Mouse (Mus musculus): ENCODE results near the gene Sync.

Sync gene

GRCm38 (mm10) chr4:129304306-129304705 lies 16.9 kb downstream of the Sync start:
- DNase-seq (ENCODE audit: low spot score in 2 of 2), result no peak

- no peak for DNase-seq (ENCODE audit: low spot score in 2 of 2)
These were observed 20.5 kb downstream of the Sync start for GRCm38 (mm10) chr4:129307936-129308335.

- no peak for DNase-seq (ENCODE audit: low spot score in 2 of 2)
These were observed 26.5 kb downstream of the Sync start for GRCm38 (mm10) chr4:129313886-129314285.

- no peak for DNase-seq (ENCODE audit: low spot score in 2 of 2)
These were observed 33.5 kb downstream of the Sync start for GRCm38 (mm10) chr4:129320876-129321275.

- DNase-seq (ENCODE audit: low spot score in 2 of 2), result no peak
These were observed 34.6 kb downstream of the Sync start for GRCm38 (mm10) chr4:129322042-129322441.

GRCm38 (mm10) chr4:129323491-129323890 lies 36.1 kb downstream of the Sync start:
- DNase-seq (ENCODE audit: low spot score in 2 of 2), result no peak

- DNase-seq (ENCODE audit: low spot score in 2 of 2), result no peak
These were observed 37.3 kb downstream of the Sync start for GRCm38 (mm10) chr4:129324756-129325155.

- no peak for DNase-seq (ENCODE audit: low spot score in 2 of 2)
These were observed 38.8 kb downstream of the Sync start for GRCm38 (mm10) chr4:129326191-129326590.

- no peak for DNase-seq (ENCODE audit: low spot score in 2 of 2)
These were observed 45.4 kb downstream of the Sync start for GRCm38 (mm10) chr4:129332846-129333245.

- no peak for DNase-seq (ENCODE audit: low spot score in 2 of 2)
These were observed 47.3 kb downstream of the Sync start for GRCm38 (mm10) chr4:129334677-129335215.

- DNase-seq (ENCODE audit: low spot score in 2 of 2), result peak; percentile 92 to 98
These were observed 48.0 kb downstream of the Sync start, which contains the start of the genes Rbbp4 and Zbtb8os for GRCm38 (mm10) chr4:129335216-129336074. Rbbp4 (minus strand) TSS chr4:129335370. Zbtb8os (plus strand) TSS chr4:129335695.

- no peak for DNase-seq (ENCODE audit: low spot score in 2 of 2)
These were observed 48.9 kb downstream of the Sync start for GRCm38 (mm10) chr4:129336291-129336690.

- no peak for DNase-seq (ENCODE audit: low spot score in 2 of 2)
These were observed 52.3 kb downstream of the Sync start for GRCm38 (mm10) chr4:129339743-129340142.

GRCm38 (mm10) chr4:129341888-129342287 lies 54.5 kb downstream of the Sync start:
- no peak for DNase-seq (ENCODE audit: low spot score in 2 of 2)

GRCm38 (mm10) chr4:129342705-129343104 lies 55.3 kb downstream of the Sync start:
- DNase-seq (ENCODE audit: low spot score in 2 of 2), result no peak

- DNase-seq (ENCODE audit: low spot score in 2 of 2), result no peak
These were observed 59.2 kb downstream of the Sync start for GRCm38 (mm10) chr4:129346481-129347154.

GRCm38 (mm10) chr4:129350644-129351043 lies 63.2 kb downstream of the Sync start:
- peak; percentile 63 to 90 for DNase-seq (ENCODE audit: low spot score in 2 of 2)

- DNase-seq (ENCODE audit: low spot score in 2 of 2), result no peak
These were observed 63.7 kb downstream of the Sync start for GRCm38 (mm10) chr4:129351111-129351510.

- no peak for DNase-seq (ENCODE audit: low spot score in 2 of 2)
These were observed 65.8 kb downstream of the Sync start for GRCm38 (mm10) chr4:129353176-129353575.

- peak in 1 of 2 experiments; percentile 40 for DNase-seq (ENCODE audit: low spot score in 2 of 2)
These were observed 66.8 kb downstream of the Sync start for GRCm38 (mm10) chr4:129354236-129354635.

- DNase-seq (ENCODE audit: low spot score in 2 of 2), result no peak
These were observed 70.3 kb downstream of the Sync start for GRCm38 (mm10) chr4:129357613-129358163.

Measured in spleen, postnatal 10 days (tissue).